Mouse (Mus musculus) layer of hippocampus, adult 11-12 months (tissue): ENCODE results near the gene Ube2q2.
A peak's percentile ranks its signal among the peaks of the same experiment; 100 is the strongest.
"Not testable (repeated sequence)": the region's sequence is repeated elsewhere in the genome, so short reads cannot be mapped to it uniquely, and the experiment has no call there.

ENCODE experiments used
- DNase-seq: peaks from one replicate; pipeline ENCODE4 v3.0.0; 2022; ENCODE audit warnings: low spot score

Gene Ube2q2

DNA sequence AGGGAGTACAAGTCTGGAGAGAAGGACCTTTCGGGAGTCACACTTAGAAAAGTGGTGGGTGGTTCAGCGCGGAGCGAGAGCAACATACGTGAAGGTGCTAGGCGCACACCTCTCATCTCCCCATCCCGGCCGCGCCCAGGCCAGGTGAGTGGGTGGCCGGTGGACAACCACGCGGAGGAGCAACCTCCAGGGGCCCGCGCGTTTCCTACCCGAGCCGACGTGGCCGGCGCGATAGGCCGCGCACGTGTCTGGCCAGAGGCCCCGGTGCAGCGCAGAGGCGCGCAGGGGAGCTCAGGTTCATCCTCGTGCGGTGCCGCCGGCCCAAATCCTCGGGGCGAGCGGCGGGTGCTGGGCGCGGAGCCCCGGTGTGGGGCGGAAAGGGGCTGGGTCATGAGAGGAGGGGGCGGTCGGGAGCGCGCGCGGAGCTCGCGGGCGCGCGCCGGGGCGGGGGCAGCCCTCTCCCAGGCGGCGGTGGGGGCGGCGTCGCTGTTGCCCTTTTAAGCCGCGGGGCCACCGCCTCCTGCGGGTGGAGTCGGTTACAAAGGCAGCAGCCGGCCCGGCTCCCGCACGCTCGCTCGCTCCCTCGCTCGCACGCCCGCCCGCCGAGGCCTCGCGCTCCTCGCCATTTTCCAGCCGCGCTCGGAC, at the start of gene Ube2q2:
Ube2q2 (plus strand) TSS at position 1 of the 645 bp plus-strand sequence.
- peak; percentile 62 for DNase-seq

DNA sequence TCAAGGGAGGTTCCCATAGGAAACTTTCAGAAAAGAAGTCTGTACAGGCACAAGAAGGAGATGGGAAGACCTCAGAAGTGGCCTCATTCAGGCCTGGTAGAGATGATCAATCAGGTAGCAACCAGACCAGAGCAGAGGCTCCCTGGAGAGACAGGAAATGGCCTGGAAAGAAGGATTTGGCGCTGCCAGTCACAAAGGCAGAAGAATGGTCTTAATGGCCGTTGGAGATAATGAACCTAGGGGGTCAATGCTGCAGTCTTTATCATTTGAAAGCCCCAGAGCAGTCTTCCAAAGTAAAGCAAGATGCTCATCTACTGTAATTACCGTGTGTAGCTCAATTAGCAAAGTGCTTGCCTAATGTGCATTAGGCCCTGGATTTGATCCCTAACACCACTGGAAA, 47.5 kb upstream of the Ube2q2 start:
- DNase-seq: no peak

DNA sequence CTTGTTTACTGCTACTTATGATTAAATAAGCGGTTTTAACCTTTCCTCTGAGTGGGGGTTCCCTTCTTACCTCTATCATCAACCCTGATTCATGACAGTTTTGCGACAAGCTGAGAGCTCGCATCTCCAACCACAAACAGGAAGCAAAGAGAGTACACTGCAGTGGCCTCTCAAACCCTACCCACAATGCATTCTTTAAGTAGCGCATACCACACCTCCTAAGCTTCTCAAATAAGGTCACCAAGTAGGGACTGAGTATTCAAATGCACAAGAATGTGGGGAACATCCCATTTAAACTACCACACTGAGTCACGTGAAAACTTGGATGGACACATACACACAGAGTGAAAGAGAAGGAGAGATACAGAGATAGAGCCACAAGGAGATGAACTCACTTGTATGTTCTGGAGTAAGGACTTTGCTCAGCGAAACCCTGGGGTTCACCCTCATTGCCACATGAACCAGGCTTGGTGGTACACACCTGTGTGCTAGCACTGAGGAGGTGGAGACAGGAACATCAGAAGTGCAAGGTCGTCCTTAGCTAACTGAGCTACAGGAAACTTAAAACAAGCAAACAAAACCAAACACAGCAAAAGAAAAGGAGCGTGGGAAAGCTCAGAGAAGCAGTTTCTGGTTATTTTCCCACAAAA, 46.3 kb upstream of the Ube2q2 start:
- DNase-seq: no peak

- no peak for DNase-seq
Observed at GRCm38 (mm10) chr9:55102931-55103630, 45.6 kb upstream of the Ube2q2 start.

DNA sequence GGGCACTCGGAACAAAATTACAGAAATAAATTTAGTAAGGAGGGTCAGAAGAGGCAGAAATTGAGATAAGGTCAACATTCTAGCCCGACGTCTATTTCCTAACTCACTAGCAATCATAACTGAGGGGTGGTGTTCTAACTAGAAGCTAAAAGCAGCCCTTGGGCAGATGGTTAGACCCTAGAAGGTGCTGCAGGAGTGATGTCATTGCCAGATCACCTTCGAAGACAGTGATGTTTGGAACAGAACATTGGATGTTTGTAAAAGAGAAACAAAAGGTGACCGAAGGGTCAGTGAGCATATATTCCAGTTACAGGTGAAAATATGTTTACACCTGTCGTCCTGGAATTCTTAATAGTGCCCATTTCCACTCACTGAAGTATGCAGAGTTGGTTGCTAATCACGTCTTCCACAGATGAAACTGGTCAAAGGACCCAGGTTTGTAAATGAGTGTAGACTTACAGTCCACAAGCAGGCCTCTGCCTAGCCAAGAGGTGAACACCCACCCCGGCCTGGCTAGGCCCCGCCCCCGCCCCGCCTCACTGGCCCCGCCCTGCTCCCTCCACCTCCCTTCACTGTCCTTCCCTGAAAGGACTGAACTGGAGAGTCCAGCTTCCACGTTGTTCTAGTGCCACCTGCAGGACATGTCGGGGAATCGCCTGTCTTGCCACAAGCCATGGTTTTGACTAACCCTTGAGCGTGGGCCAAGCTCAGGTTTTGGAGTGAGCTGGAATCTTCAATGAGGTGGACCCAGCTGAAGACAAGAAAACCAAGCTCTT, 38.4 kb upstream of the Ube2q2 start:
- peak; percentile 82 for DNase-seq

DNA sequence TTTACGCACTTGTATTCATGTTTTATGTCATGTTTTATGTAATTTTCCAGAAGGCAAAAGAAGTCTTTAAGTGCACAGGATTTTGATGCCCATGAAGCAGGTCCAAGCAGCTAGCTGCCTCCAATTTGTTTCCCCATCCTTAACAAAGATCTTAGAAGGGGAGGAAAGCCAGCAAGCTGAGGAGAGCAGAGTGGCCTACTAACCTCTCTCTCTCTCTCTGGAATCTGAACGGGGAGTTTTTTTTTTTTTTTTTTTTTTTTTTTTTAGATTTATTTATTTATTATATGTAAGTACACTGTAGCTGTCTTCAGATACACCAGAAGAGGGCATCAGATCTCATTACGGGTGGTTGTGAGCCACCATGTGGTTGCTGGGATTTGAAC, 37.8 kb upstream of the Ube2q2 start:
- DNase-seq: not testable (repeated sequence)

GRCm38 (mm10) chr9:55114752-55115151, 33.9 kb upstream of the Ube2q2 start:
- DNase-seq: no peak

GRCm38 (mm10) chr9:55117293-55118055, 31.2 kb upstream of the Ube2q2 start:
- DNase-seq: peak; percentile 11

DNA sequence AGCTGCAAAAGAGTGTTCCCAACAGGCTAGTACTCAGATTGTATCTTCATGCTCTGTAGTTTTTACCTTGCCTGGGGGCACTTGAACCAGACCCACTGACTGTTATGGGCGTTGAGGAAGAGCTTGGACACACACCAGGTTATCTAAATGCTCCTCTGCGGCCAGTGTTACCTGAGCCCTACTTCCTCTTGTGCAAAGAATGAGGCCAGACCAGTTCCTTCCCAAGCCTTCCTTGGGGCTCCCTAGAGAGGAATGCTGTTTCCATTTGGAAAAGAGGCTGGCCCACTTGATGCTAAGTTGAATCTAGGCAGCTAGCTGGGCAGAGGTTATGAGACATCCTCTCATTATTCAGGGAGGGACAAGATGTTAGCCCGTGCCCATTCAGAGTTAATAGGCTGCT, 26.1 kb upstream of the Ube2q2 start:
- DNase-seq: no peak

DNA sequence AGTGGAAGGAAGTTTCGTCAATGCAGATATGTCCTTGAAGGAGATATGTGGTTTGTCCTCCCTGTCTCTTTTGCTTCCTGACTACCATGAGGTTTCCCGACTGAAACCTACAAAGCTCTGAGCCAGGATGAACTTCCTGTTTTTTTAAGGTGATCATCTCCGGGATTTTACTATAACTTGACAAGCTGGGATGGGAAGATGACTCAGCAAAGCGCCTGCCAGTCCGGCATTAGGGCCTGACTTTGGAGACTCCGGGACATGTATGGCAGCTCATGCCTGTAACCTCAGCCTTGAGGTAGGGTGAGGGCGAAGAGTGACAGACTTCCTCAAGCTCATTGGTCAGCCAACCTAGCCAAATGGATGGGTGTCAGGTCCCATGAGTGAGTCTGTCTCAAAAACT, 22.9 kb upstream of the Ube2q2 start:
- no peak for DNase-seq

DNA sequence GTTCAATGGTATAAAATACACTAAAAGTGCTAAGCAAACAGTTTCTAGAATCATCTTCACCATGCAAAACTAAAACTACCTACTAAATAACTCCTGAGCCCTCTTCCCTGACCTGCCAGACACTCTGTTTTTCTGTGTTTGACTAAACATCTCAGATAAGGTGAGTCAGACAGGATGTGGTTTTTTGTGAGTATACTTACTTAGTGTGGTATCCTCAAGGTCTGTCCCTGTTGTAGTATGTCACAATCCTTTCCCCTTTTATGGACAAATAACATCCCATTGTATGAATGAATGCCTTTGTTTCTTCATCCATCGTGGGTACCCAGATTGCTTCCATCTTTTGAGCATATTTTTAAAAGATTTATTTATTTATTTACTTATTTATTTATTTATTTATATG, 22.4 kb upstream of the Ube2q2 start:
- DNase-seq: no peak

DNA sequence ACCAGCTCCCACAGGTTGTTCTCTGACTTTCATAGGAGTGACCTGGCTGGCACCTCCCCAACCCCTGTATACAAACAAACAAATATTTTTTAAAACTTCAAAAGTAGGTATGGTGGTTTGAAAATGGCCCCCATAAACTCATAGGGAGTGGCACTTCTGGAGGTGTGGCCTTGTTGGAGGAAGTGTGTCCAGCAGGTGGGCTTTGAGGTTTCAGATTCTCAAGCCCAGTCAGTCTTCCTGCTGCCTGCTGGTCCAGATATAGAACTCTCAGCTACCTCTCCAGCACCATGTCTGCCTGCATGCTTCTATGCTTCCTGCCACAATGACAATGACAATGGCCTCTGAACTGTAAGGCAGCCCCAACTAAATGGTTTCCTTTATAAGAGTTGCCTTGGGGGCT, 16.8 kb upstream of the Ube2q2 start:
- DNase-seq: no peak

- no peak for DNase-seq
Observed at GRCm38 (mm10) chr9:55136576-55136975, 12.1 kb upstream of the Ube2q2 start.

DNA sequence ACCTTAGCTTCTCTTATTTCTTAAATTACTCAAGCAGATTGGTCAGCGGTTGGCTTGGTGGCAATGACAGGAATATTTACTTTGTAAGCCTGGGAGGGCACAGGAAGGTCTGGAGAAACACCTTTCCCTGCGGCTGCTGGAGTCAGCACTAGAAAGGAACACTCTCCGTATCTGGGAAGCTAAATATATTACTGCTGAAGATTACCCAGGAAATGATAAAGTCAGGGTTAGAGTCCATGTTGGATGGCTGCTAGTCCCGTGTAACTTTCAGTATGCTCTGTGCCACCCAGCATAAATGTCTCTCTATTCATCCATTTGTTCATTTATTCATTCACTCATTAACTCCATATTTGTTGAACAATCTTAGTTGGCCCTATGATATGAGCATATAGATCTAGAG, 11.5 kb upstream of the Ube2q2 start:
- no peak for DNase-seq

GRCm38 (mm10) chr9:55139958-55140357, 8.7 kb upstream of the Ube2q2 start:
- no peak for DNase-seq

GRCm38 (mm10) chr9:55149499-55150278, 1.0 kb downstream of the Ube2q2 start:
- DNase-seq: peak; percentile 36

GRCm38 (mm10) chr9:55150279-55150726, 1.6 kb downstream of the Ube2q2 start:
- DNase-seq: peak; percentile 21

GRCm38 (mm10) chr9:55151096-55151495, 2.4 kb downstream of the Ube2q2 start:
- no peak for DNase-seq

DNA sequence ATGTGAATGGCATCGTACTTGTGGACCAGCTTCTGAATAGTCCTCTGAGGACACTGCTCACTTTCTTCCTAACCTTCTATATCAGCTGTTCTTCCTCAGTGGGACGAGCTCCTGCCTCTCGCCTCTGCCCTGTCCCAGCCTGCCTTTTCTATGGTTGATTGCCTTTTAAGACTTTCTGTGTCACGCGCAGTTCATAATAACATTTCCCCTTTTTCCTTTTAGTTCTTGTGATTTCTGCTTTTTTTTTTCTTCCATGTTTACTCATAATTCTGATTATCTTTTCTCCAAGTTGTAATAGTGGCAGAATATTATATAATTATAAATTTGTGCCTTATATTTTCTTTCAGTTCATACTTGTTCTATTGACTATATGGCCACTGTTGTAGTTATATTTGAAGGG, 4.3 kb downstream of the Ube2q2 start:
- no peak for DNase-seq

GRCm38 (mm10) chr9:55170655-55171412, 22.2 kb downstream of the Ube2q2 start:
- DNase-seq: no peak
